In genomic region chr15:99714206-99714605, GRCm38 (mm10) we compare ENCODE assay signal across 10 mouse cellular contexts. TPM values are rescaled to one million over a fixed set of nuclear protein-coding genes. Genes with fewer than 3 reads are reported as not detected.
DNase-seq lines count a peak whose midpoint lies in the region; ATAC-seq lines count a peak whose summit lies in the region.
"Had no signal": no experiment of that assay in that cellular context is flagged by ENCODE, and none has a peak within 500 bp of the region (broad histone marks: within the 10 kb centered on the region; RNA-seq: fewer than 3 reads in every experiment).

No protein-coding gene starts in this region.

- H3K27ac ChIP-seq in heart, embryonic 11.5 days (ENCODE audit: low read depth, low read length), result peak overlapping the region; percentile 76
- H3K27ac ChIP-seq in heart, embryonic 16.5 days (ENCODE audit: low read length), result peak overlapping the region; percentile 82

- DNase-seq in heart, postnatal 25 days (ENCODE audit: low spot score), result no peak
- DNase-seq in ovary, postnatal 36 days (ENCODE audit: low spot score), result peak; percentile 50
- no peak for DNase-seq in ovary, postnatal 14 days (ENCODE audit: low spot score)
- DNase-seq in spleen, postnatal 14 days (ENCODE audit: low spot score in 2 of 2), result no peak
- DNase-seq in embryo, embryonic 10.5 days (ENCODE audit: low spot score), result no peak
- DNase-seq in right cerebral cortex, postnatal 4 days, result no peak

- H3K4me2 ChIP-seq in heart, embryonic 11.5 days, result no peak overlapping the region
- H3K4me2 ChIP-seq in heart, embryonic 16.5 days (ENCODE audit: low read depth, low read length), result no peak overlapping the region

- H3K9me3 ChIP-seq in heart, embryonic 11.5 days (replicated peaks; ENCODE audit: control insufficient read depth, low read length), result no peaks in the 10 kb centered on the region
- H3K9me3 ChIP-seq in heart, embryonic 16.5 days (replicated peaks; ENCODE audit: control insufficient read depth, low read length), result no peaks in the 10 kb centered on the region

- ATAC-seq in heart, embryonic 11.5 days (replicated peaks; ENCODE audit: insufficient number of reproducible peaks, low FRiP score, low TSS enrichment), result 0 out of 2 replicates have a peak, but pooled peaks have one; percentile 15
- ATAC-seq in heart, embryonic 16.5 days (replicated peaks; ENCODE audit: extremely low read depth, insufficient read depth, low FRiP score), result peak; percentile 38; the same call in 1 of the 2 replicates

- H3K4me1 ChIP-seq in heart, embryonic 11.5 days (ENCODE audit: control insufficient read depth, insufficient read depth, low read length), result peaks cover 11% of the 10 kb centered on the region; the same call in 1 of the 2 replicates
- peaks cover 19% of the 10 kb centered on the region for H3K4me1 ChIP-seq in heart, embryonic 16.5 days (ENCODE audit: control insufficient read depth, insufficient read depth, low read length)

- WGBS in heart, embryonic 11.5 days (ENCODE audit: insufficient replicate concordance), result 50% methylated on average over 4 of the region's 4 CpGs
- 38% methylated on average over 4 of the region's 4 CpGs for WGBS in heart, embryonic 16.5 days

- H3K27me3 ChIP-seq in heart, embryonic 11.5 days (ENCODE audit: control insufficient read depth, insufficient read depth, low read length), result no peaks in the 10 kb centered on the region
- H3K27me3 ChIP-seq in heart, embryonic 16.5 days (ENCODE audit: control insufficient read depth, insufficient read depth, low read length), result no peaks in the 10 kb centered on the region

- intact Hi-C loops in heart, postnatal 25 days (cut with DNase I), result loop anchor here (2.0 kb wide), 1 partner anchor 65 kb away; no protein-coding TSS in a partner anchor

- H3K36me3 ChIP-seq in heart, embryonic 11.5 days (ENCODE audit: control insufficient read depth, insufficient read depth, low read length), result peaks cover 29% of the 10 kb centered on the region
- peaks cover 40% of the 10 kb centered on the region for H3K36me3 ChIP-seq in heart, embryonic 16.5 days (ENCODE audit: control insufficient read depth, insufficient read depth)

- H3K4me3 ChIP-seq in heart, embryonic 11.5 days (ENCODE audit: low read depth, low read length), result no peak overlapping the region
- H3K4me3 ChIP-seq in heart, embryonic 16.5 days (ENCODE audit: low read length), result no peak overlapping the region

- H3K9ac ChIP-seq in heart, embryonic 11.5 days (ENCODE audit: low read depth, low read length), result peak overlapping the region; percentile 23
- H3K9ac ChIP-seq in heart, embryonic 16.5 days (ENCODE audit: low read length), result peak overlapping the region; percentile 61

RNA-seq across cellular contexts. Expression of gene Gpd1, which starts 3.1 kb away (rescaled TPM):
- 0.62 and 0.63 TPM in 2 replicates for polyA plus RNA-seq in heart, embryonic 11.5 days (2014; fragmentation: Nextera tagmentation; extraction: Ambion mirVana)
- total RNA-seq in heart, postnatal 25 days (2021), result 10 to 100 TPM; 54.1 to 67.6 TPM
- 2.4 and 2.7 TPM in 2 replicates for polyA plus RNA-seq in heart, embryonic 16.5 days (2015; fragmentation: Nextera tagmentation; extraction: Ambion mirVana)

RNA-seq across cellular contexts. Expression of gene Gm17349, which starts 8.9 kb away (rescaled TPM):
- not detected in 2 replicates for polyA plus RNA-seq in heart, embryonic 11.5 days (2014; fragmentation: Nextera tagmentation; extraction: Ambion mirVana)
- total RNA-seq in heart, postnatal 25 days (2021), result 1 to 10 TPM; 2.8 to 4.2 TPM
- not detected in 2 replicates for polyA plus RNA-seq in heart, embryonic 16.5 days (2015; fragmentation: Nextera tagmentation; extraction: Ambion mirVana)
- total RNA-seq: hematopoietic stem cell, adult 5-6 weeks had no signal
- polyA plus RNA-seq: neural tube, embryonic 11.5 days had no signal

RNA-seq across cellular contexts. Expression of gene Cox14, which starts 11.2 kb away (rescaled TPM):
- polyA plus RNA-seq in heart, embryonic 11.5 days (2014; fragmentation: Nextera tagmentation; extraction: Ambion mirVana), result 176 and 187 TPM in 2 replicates
- 100 to 1,000 TPM; 227 to 229 TPM for total RNA-seq in heart, postnatal 25 days (2021)
- 217 and 241 TPM in 2 replicates for polyA plus RNA-seq in heart, embryonic 16.5 days (2015; fragmentation: Nextera tagmentation; extraction: Ambion mirVana)

RNA-seq across cellular contexts. Expression of gene Smarcd1, which starts 12.3 kb away (rescaled TPM):
- polyA plus RNA-seq in heart, embryonic 11.5 days (2014; fragmentation: Nextera tagmentation; extraction: Ambion mirVana), result 24.8 and 26.6 TPM in 2 replicates
- total RNA-seq in heart, postnatal 25 days (2021), result 10 to 100 TPM; 23.5 to 25.3 TPM
- 21.7 and 21.9 TPM in 2 replicates for polyA plus RNA-seq in heart, embryonic 16.5 days (2015; fragmentation: Nextera tagmentation; extraction: Ambion mirVana)

RNA-seq across cellular contexts. Expression of gene Asic1, which starts 44.0 kb away (rescaled TPM):
- 1.8 and 2.1 TPM in 2 replicates for polyA plus RNA-seq in heart, embryonic 11.5 days (2014; fragmentation: Nextera tagmentation; extraction: Ambion mirVana)
- under 1 TPM; 0.48 to 0.55 TPM for total RNA-seq in heart, postnatal 25 days (2021)
- 1.6 TPM in 2 replicates for polyA plus RNA-seq in heart, embryonic 16.5 days (2015; fragmentation: Nextera tagmentation; extraction: Ambion mirVana)
- total RNA-seq: hematopoietic stem cell, adult 5-6 weeks had no signal
